In genomic region chr7:89773926-89774325, GRCm38 (mm10) we compare ENCODE assay signal across 12 mouse cellular contexts.
DNase-seq lines count a peak whose midpoint lies in the region; ATAC-seq and TF ChIP-seq lines count a peak whose summit lies in the region.
"Had no signal": no experiment of that assay in that cellular context is flagged by ENCODE, and none has a peak within 500 bp of the region (broad histone marks: within the 10 kb centered on the region; RNA-seq: fewer than 3 reads in every experiment).

No protein-coding gene starts in this region.

- H3K27me3 ChIP-seq in kidney, embryonic 14.5 days (ENCODE audit: control insufficient read depth, insufficient read depth, low read length), result no peaks in the 10 kb centered on the region
- H3K27me3 ChIP-seq in hindbrain, postnatal 0 days (ENCODE audit: insufficient read depth, low read length), result no peaks in the 10 kb centered on the region
- H3K27me3 ChIP-seq: liver, embryonic 13.5 days; midbrain, embryonic 15.5 days had no signal

- no peak overlapping the region for H3K9ac ChIP-seq in kidney, embryonic 14.5 days (ENCODE audit: low read depth, low read length)
- no peak overlapping the region for H3K9ac ChIP-seq in hindbrain, postnatal 0 days (replicated peaks; ENCODE audit: low read length)
- H3K9ac ChIP-seq: liver, embryonic 13.5 days; midbrain, embryonic 15.5 days had no signal

- no peak overlapping the region for H3K4me2 ChIP-seq in kidney, embryonic 14.5 days (replicated peaks; ENCODE audit: low read depth, low read length)
- no peak overlapping the region for H3K4me2 ChIP-seq in hindbrain, postnatal 0 days (ENCODE audit: low read depth, low read length)
- H3K4me2 ChIP-seq: liver, embryonic 13.5 days; midbrain, embryonic 15.5 days had no signal

- peak; percentile 17 for DNase-seq in embryo, embryonic 10.5 days (ENCODE audit: low spot score)
- DNase-seq in embryo, embryonic 11 days, result no peak
- DNase-seq in kidney, adult 18-20 months, result no peak
- DNase-seq in ES-CJ7 (ENCODE audit: low read depth, low spot score), result peak; percentile 56
- DNase-seq in hindbrain, postnatal 0 days (ENCODE audit: low spot score), result no peak
- DNase-seq in cerebellum, adult 11 months, result no peak
- no peak for DNase-seq in left cerebral cortex, adult 11 months (ENCODE audit: low spot score)
- DNase-seq: cerebellum, adult 11-12 months; liver, embryonic 13.5 days; thymus, adult 2 months had no signal

- H3K4me1 ChIP-seq in kidney, embryonic 14.5 days (ENCODE audit: control insufficient read depth, insufficient read depth, low read length), result 0 out of 2 replicates have a peak, but pooled peaks cover 9% of the 10 kb centered on the region
- H3K4me1 ChIP-seq in hindbrain, postnatal 0 days (ENCODE audit: insufficient read depth, low read length), result no peaks in the 10 kb centered on the region
- H3K4me1 ChIP-seq: liver, embryonic 13.5 days; midbrain, embryonic 15.5 days had no signal

- peak overlapping the region; percentile 8; the same call in 1 of the 2 replicates for H3K27ac ChIP-seq in kidney, embryonic 14.5 days (ENCODE audit: low read depth, low read length)
- H3K27ac ChIP-seq in hindbrain, postnatal 0 days, result peak overlapping the region; percentile 15; the same call in 1 of the 2 replicates
- H3K27ac ChIP-seq: liver, embryonic 13.5 days; midbrain, embryonic 15.5 days had no signal

- no peaks in the 10 kb centered on the region for H3K36me3 ChIP-seq in kidney, embryonic 14.5 days (ENCODE audit: control insufficient read depth, insufficient read depth, low read length)
- H3K36me3 ChIP-seq in hindbrain, postnatal 0 days (ENCODE audit: insufficient read depth, low read length), result no peaks in the 10 kb centered on the region
- H3K36me3 ChIP-seq: liver, embryonic 13.5 days; midbrain, embryonic 15.5 days had no signal

- no peak for TF ChIP-seq CTCF in hindbrain, postnatal 0 days (IDR thresholded peaks at IDR 0.05; ENCODE audit: low read depth)

- WGBS in kidney, embryonic 14.5 days, result 47% methylated on average over 2 of the region's 2 CpGs
- 12% methylated on average over 2 of the region's 2 CpGs for WGBS in hindbrain, postnatal 0 days

- no peak for ATAC-seq in kidney, embryonic 14.5 days (ENCODE audit: low FRiP score, low TSS enrichment)
- ATAC-seq in hindbrain, postnatal 0 days, result no peak
- ATAC-seq: midbrain, embryonic 15.5 days had no signal

- no peaks in the 10 kb centered on the region; the same call in 1 of the 2 replicates for H3K9me3 ChIP-seq in kidney, embryonic 14.5 days (ENCODE audit: control insufficient read depth, low read length)
- no peaks in the 10 kb centered on the region for H3K9me3 ChIP-seq in hindbrain, postnatal 0 days (ENCODE audit: low read length)
- H3K9me3 ChIP-seq: liver, embryonic 13.5 days; midbrain, embryonic 15.5 days had no signal

- no peak overlapping the region for H3K4me3 ChIP-seq in kidney, embryonic 14.5 days (ENCODE audit: low read length)
- H3K4me3 ChIP-seq in hindbrain, postnatal 0 days (ENCODE audit: low read length), result no peak overlapping the region
- H3K4me3 ChIP-seq: liver, embryonic 13.5 days; midbrain, embryonic 15.5 days had no signal

Comparison
In these comparisons a context has a peak if more than half of its experiments do, and no peak if none do; other contexts are left out.
1. DNase-seq: peak in embryo, embryonic 10.5 days (single experiment) and ES-CJ7 (single experiment); none in embryo, embryonic 11 days (single experiment), kidney, adult 18-20 months (single experiment), hindbrain, postnatal 0 days (single experiment), cerebellum, adult 11 months (single experiment) and left cerebral cortex, adult 11 months (single experiment).